Mouse (Mus musculus): ENCODE results near the gene Tnfrsf1b. TPM values are rescaled to one million over a fixed set of nuclear protein-coding genes. Genes with fewer than 3 reads are reported as not detected.

Gene Tnfrsf1b
- polyA plus RNA-seq, 1 experiment from 2014 or later = 2.7 TPM

DNA sequence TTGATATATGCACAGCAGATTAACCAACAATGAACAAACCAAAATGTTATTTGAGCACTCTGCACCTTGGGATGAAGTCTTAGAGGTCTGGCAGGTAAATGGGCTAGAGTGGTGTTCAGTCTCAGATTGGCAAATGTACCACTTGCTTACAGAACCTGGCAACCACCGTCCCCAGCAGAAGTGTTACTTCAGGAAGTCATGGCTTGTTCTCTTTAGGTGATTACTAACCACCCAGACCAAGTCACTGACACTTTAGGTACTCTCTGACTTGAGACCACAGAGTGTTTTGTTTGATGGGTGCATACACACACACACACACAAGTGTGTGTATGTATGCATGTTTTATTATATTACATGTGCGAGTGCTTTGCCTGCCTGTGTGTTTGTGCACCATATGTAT is 31.6 kb upstream of the Tnfrsf1b start:
- Histone ChIP-seq H3K36me3 (ENCODE audit: control insufficient read depth, insufficient read depth, low read length) (no peaks in the 10 kb centered on the region), H3K27ac (replicated peaks; ENCODE audit: low read depth, low read length) (no peak overlapping the region)

DNA sequence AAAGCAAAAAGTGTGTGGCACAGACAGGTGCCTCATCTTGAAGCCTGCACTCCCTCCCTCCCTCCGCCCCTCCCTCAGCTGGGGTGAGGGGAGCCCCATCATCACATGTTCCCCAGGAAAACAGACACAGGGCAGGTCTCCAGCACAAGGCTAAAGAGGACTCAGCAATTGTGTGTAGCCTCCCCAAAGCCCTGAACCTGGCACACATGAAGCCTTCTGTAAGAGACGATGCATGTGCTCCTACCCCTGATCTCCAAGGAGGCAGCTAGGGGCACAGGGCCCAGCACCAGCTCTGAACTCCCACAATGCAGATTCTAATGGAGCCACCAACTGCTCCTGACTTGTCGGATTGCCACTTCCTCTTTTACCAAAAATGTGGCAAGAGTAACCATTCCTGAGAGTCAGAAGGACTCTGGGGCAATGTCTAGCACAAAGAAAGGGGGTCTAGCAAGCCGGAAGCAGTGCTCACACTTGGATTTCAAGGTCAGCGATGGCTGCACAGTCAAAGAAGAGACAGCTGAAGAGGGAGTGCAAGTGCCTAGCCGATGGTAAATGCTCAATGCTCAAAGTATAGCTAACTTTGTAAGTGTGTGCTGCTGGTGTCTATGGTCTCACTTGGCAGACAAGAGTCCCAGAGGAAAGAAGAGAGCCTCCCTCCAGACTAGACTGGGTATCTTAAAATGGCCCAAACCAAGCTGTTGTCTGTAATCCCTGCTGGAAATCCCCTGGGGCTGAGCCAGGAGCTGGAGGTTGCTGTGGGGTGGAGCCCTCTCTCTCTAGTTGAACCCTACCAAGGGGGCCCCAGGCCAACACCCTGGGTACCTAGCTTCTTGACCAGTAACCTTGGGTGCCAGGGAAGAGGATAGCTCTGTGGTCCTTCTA is 29.9 kb upstream of the Tnfrsf1b start:
- Histone ChIP-seq H3K4me2 (ENCODE audit: low read length) (no peak overlapping the region), H3K9me3 (ENCODE audit: control insufficient read depth, low read length) (no peaks in the 10 kb centered on the region), H3K4me3 (replicated peaks; ENCODE audit: low read depth, low read length) (no peak overlapping the region), H3K9ac (replicated peaks; ENCODE audit: low read length) (no peak overlapping the region), H3K4me1 (ENCODE audit: control insufficient read depth, insufficient read depth, low read length) (no peaks in the 10 kb centered on the region), H3K27me3 (ENCODE audit: control insufficient read depth, insufficient read depth, low read length) (no peaks in the 10 kb centered on the region), H3K36me3 (ENCODE audit: control insufficient read depth, insufficient read depth, low read length) (no peaks in the 10 kb centered on the region), H3K27ac (replicated peaks; ENCODE audit: low read depth, low read length) (no peak overlapping the region)
- 83% methylated on average over 6 of the region's 6 CpGs for WGBS
- DNase-seq (no peak), ATAC-seq (ENCODE audit: low FRiP score, low TSS enrichment) (no peak)

More for the DNA sequence above, 31.6 kb upstream of the Tnfrsf1b start:
- H3K4me1 ChIP-seq (ENCODE audit: control insufficient read depth, insufficient read depth, low read length) = no peaks in the 10 kb centered on the region
- no peak overlapping the region for H3K4me2 ChIP-seq (ENCODE audit: low read length)
- H3K9me3 ChIP-seq (ENCODE audit: control insufficient read depth, low read length) = no peaks in the 10 kb centered on the region
- ATAC-seq (ENCODE audit: low FRiP score, low TSS enrichment) = no peak
- H3K4me3 ChIP-seq (replicated peaks; ENCODE audit: low read depth, low read length) = no peak overlapping the region
- 94% methylated on average over 2 of the region's 2 CpGs for WGBS
- DNase-seq = no peak
- no peak overlapping the region for H3K9ac ChIP-seq (replicated peaks; ENCODE audit: low read length)
- H3K27me3 ChIP-seq (ENCODE audit: control insufficient read depth, insufficient read depth, low read length) = no peaks in the 10 kb centered on the region

DNA sequence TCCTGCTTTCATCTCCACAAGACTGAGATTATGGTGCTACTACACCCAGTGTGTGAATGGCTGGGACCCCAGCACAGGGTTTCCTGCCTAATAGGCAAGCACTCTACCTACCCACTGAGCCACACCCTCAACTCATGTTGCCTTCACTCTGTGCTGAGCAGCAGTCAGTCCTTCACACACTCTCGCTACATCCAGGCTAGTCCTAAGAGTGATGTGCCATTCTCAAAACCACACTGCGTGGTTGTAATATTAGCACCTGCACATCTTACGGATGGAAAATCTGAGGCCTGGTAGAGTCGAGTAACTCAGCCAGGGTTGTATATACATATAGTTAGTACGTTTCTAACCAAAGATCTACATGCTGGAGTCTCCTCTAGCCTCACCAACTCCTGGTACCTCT is 28.2 kb upstream of the Tnfrsf1b start:
- H3K9ac ChIP-seq (replicated peaks; ENCODE audit: low read length) = no peak overlapping the region
- H3K36me3 ChIP-seq (ENCODE audit: control insufficient read depth, insufficient read depth, low read length) = no peaks in the 10 kb centered on the region
- no peak overlapping the region for H3K4me2 ChIP-seq (ENCODE audit: low read length)
- no peak for ATAC-seq (ENCODE audit: low FRiP score, low TSS enrichment)
- H3K4me3 ChIP-seq (replicated peaks; ENCODE audit: low read depth, low read length) = no peak overlapping the region
- H3K4me1 ChIP-seq (ENCODE audit: control insufficient read depth, insufficient read depth, low read length) = no peaks in the 10 kb centered on the region
- DNase-seq = no peak
- H3K27me3 ChIP-seq (ENCODE audit: control insufficient read depth, insufficient read depth, low read length) = no peaks in the 10 kb centered on the region
- H3K9me3 ChIP-seq (ENCODE audit: control insufficient read depth, low read length) = no peaks in the 10 kb centered on the region
- no peak overlapping the region for H3K27ac ChIP-seq (replicated peaks; ENCODE audit: low read depth, low read length)
- WGBS = 92% methylated on average over 5 of the region's 5 CpGs

DNA sequence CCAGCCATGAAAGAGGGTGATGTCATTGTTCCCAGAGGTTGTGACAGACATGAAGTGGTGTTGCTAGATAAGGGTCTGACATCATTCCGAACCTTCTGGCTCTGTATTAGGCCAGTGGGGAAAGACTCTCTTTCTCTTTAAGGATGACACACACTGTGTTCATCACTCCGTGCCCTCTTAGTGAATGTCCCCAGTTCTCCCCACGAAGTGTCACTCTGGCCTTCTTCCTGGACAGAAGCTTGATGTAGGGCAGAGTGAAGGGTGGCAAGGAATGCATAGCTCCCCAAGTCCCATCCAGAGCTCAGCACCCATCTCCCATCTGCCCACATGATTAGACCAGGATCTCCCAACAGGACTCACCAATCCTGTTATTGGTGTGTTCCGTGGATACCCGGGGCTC is 27.3 kb upstream of the Tnfrsf1b start:
- H3K4me2 ChIP-seq (ENCODE audit: low read length) = no peak overlapping the region
- H3K4me3 ChIP-seq (replicated peaks; ENCODE audit: low read depth, low read length) = no peak overlapping the region
- H3K27ac ChIP-seq (replicated peaks; ENCODE audit: low read depth, low read length) = no peak overlapping the region
- no peaks in the 10 kb centered on the region for H3K9me3 ChIP-seq (ENCODE audit: control insufficient read depth, low read length)
- H3K9ac ChIP-seq (replicated peaks; ENCODE audit: low read length) = no peak overlapping the region
- 90% methylated on average over 5 of the region's 5 CpGs for WGBS
- ATAC-seq (ENCODE audit: low FRiP score, low TSS enrichment) (no peak), DNase-seq (no peak)
- no peaks in the 10 kb centered on the region for H3K27me3 ChIP-seq (ENCODE audit: control insufficient read depth, insufficient read depth, low read length)
- H3K4me1 ChIP-seq (ENCODE audit: control insufficient read depth, insufficient read depth, low read length) = no peaks in the 10 kb centered on the region
- H3K36me3 ChIP-seq (ENCODE audit: control insufficient read depth, insufficient read depth, low read length) = no peaks in the 10 kb centered on the region

DNA sequence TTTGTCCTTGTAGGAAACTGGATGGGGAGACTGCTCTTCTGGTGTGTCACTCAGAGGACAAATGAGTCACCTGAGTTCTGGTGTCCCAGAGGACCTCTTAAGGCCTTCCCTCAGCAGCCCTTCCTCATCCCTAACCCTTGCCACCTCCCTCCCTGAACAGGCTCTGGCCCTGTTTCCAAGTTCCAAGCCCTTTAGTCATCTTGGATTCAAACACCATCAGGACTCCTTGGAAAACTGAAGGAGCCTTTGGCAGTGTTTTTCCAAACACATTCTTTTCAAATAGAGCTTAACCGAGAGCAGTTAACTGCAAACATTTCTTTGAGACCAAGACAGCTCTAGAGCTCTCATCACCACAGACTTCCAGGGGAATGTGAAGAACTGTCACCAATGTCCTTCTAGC is 26.1 kb upstream of the Tnfrsf1b start:
- no peak overlapping the region for H3K9ac ChIP-seq (replicated peaks; ENCODE audit: low read length)
- no peaks in the 10 kb centered on the region for H3K9me3 ChIP-seq (ENCODE audit: control insufficient read depth, low read length)
- no peak overlapping the region for H3K27ac ChIP-seq (replicated peaks; ENCODE audit: low read depth, low read length)
- no peak for ATAC-seq (ENCODE audit: low FRiP score, low TSS enrichment)
- H3K36me3 ChIP-seq (ENCODE audit: control insufficient read depth, insufficient read depth, low read length) = no peaks in the 10 kb centered on the region
- H3K4me3 ChIP-seq (replicated peaks; ENCODE audit: low read depth, low read length) = no peak overlapping the region
- no peaks in the 10 kb centered on the region for H3K27me3 ChIP-seq (ENCODE audit: control insufficient read depth, insufficient read depth, low read length)
- 85% methylated on average over 1 of the region's 1 CpGs for WGBS
- H3K4me2 ChIP-seq (ENCODE audit: low read length) = no peak overlapping the region
- no peaks in the 10 kb centered on the region for H3K4me1 ChIP-seq (ENCODE audit: control insufficient read depth, insufficient read depth, low read length)
- DNase-seq = no peak

DNA sequence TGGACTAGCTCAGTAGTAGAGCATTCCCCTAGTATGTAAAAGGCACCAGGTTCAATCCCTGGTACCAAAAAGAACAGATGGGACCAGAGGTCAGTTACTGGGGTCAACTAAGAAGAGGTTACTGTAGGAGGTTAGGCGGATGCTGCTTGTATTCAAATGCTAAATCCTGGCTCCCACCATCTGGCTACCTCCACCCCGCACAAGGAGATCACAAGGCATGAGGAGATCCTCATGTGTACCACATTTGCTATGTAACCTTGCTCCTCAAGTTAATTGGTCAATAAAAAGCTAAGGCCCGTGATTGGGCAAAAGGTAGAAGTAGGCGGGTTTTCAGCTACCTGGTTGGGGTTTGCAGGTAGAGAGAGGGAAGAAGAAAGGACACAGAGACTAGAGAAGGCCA is 25.0 kb upstream of the Tnfrsf1b start:
- Histone ChIP-seq H3K27me3 (ENCODE audit: control insufficient read depth, insufficient read depth, low read length) (no peaks in the 10 kb centered on the region), H3K4me3 (replicated peaks; ENCODE audit: low read depth, low read length) (no peak overlapping the region), H3K4me1 (ENCODE audit: control insufficient read depth, insufficient read depth, low read length) (no peaks in the 10 kb centered on the region), H3K4me2 (ENCODE audit: low read length) (no peak overlapping the region), H3K27ac (replicated peaks; ENCODE audit: low read depth, low read length) (no peak overlapping the region), H3K36me3 (ENCODE audit: control insufficient read depth, insufficient read depth, low read length) (no peaks in the 10 kb centered on the region), H3K9me3 (ENCODE audit: control insufficient read depth, low read length) (no peaks in the 10 kb centered on the region), H3K9ac (replicated peaks; ENCODE audit: low read length) (no peak overlapping the region)
- ATAC-seq (ENCODE audit: low FRiP score, low TSS enrichment) (no peak), DNase-seq (no peak)
- WGBS = 79% methylated on average over 4 of the region's 4 CpGs

DNA sequence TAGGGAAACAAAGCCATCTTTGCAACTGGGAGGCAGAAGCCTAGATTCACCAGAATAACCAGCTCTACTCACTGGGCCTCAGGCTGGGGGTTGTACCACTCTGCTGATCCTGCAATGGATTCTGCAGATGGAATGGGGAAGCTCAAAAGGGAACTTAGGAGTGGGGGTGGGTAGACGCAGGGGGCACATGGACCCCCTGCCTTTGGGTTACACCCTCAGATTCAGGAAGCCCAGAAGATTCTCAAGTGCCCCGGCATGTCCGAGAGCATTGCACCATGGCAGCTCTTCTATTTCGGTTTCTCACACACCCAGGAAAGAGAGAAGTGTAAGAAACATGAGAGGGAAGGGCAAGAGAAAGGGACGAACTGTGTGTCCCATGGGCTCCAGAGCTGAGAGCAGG is 23.5 kb upstream of the Tnfrsf1b start:
- no peaks in the 10 kb centered on the region for H3K27me3 ChIP-seq (ENCODE audit: control insufficient read depth, insufficient read depth, low read length)
- H3K4me2 ChIP-seq (ENCODE audit: low read length) = no peak overlapping the region
- no peak overlapping the region for H3K27ac ChIP-seq (replicated peaks; ENCODE audit: low read depth, low read length)
- no peak for ATAC-seq (ENCODE audit: low FRiP score, low TSS enrichment)
- H3K9me3 ChIP-seq (ENCODE audit: control insufficient read depth, low read length) = no peaks in the 10 kb centered on the region
- H3K9ac ChIP-seq (replicated peaks; ENCODE audit: low read length) = no peak overlapping the region
- H3K4me1 ChIP-seq (ENCODE audit: control insufficient read depth, insufficient read depth, low read length) = no peaks in the 10 kb centered on the region
- H3K36me3 ChIP-seq (ENCODE audit: control insufficient read depth, insufficient read depth, low read length) = no peaks in the 10 kb centered on the region
- 88% methylated on average over 5 of the region's 5 CpGs for WGBS
- H3K4me3 ChIP-seq (replicated peaks; ENCODE audit: low read depth, low read length) = no peak overlapping the region
- no peak for DNase-seq

DNA sequence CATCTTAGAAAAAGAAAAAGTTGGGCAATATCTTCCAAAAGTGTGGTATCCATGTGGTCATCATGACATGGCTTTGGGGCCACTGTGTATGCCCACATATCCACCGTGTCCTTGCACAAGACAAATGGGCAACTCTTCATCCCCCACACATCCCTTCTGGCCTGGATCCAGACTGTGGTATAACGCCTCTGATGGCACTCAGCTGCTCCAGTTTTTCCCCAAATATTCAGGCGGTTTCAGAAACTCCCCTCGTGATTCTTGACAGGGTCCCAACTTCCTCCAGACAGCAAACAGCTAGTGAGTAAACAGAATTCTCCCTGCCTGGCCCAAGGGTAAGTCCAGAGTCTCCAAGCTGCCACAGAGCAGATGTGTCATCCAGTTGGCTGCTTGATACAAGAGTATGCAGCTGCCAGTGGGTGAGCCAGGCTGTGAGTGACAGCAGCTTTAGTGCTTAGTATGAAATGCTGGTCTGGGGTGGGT is 21.0 kb upstream of the Tnfrsf1b start:
- WGBS = 86% methylated on average over 4 of the region's 4 CpGs
- DNase-seq (no peak), ATAC-seq (ENCODE audit: low FRiP score, low TSS enrichment) (no peak)
- no peaks in the 10 kb centered on the region for H3K9me3 ChIP-seq (ENCODE audit: control insufficient read depth, low read length)
- H3K4me3 ChIP-seq (replicated peaks; ENCODE audit: low read depth, low read length) = no peak overlapping the region
- no peaks in the 10 kb centered on the region for H3K27me3 ChIP-seq (ENCODE audit: control insufficient read depth, insufficient read depth, low read length)
- no peaks in the 10 kb centered on the region for H3K36me3 ChIP-seq (ENCODE audit: control insufficient read depth, insufficient read depth, low read length)
- H3K4me1 ChIP-seq (ENCODE audit: control insufficient read depth, insufficient read depth, low read length) = no peaks in the 10 kb centered on the region
- no peak overlapping the region for H3K27ac ChIP-seq (replicated peaks; ENCODE audit: low read depth, low read length)
- no peak overlapping the region for H3K4me2 ChIP-seq (ENCODE audit: low read length)
- H3K9ac ChIP-seq (replicated peaks; ENCODE audit: low read length) = no peak overlapping the region

DNA sequence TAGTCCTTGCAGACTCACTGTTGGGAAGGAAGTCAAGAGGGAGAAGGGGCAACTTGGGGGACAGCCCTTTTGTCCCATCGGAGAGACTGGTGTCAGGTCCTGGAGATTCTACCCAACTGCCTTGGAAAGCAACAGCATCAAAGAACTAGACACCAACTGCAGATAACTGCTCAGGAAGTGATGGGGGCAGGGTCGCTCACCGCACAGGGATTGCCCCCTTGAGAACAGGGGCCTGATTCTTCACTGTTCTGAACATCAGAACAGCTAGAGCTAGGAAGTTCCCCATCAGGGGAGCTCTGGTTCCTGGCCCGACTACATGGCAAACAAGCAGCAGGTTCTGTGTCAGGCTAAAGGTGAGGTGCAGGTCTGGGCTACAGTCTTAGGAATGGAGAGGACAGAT is 19.8 kb upstream of the Tnfrsf1b start:
- H3K4me1 ChIP-seq (ENCODE audit: control insufficient read depth, insufficient read depth, low read length) = no peaks in the 10 kb centered on the region
- H3K9ac ChIP-seq (replicated peaks; ENCODE audit: low read length) = no peak overlapping the region
- no peak for ATAC-seq (ENCODE audit: low FRiP score, low TSS enrichment)
- H3K27me3 ChIP-seq (ENCODE audit: control insufficient read depth, insufficient read depth, low read length) = no peaks in the 10 kb centered on the region
- 93% methylated on average over 4 of the region's 4 CpGs for WGBS
- DNase-seq = no peak
- no peak overlapping the region for H3K27ac ChIP-seq (replicated peaks; ENCODE audit: low read depth, low read length)
- no peak overlapping the region for H3K4me3 ChIP-seq (replicated peaks; ENCODE audit: low read depth, low read length)
- no peaks in the 10 kb centered on the region for H3K9me3 ChIP-seq (ENCODE audit: control insufficient read depth, low read length)
- H3K4me2 ChIP-seq (ENCODE audit: low read length) = no peak overlapping the region
- H3K36me3 ChIP-seq (ENCODE audit: control insufficient read depth, insufficient read depth, low read length) = no peaks in the 10 kb centered on the region

Data from midbrain, embryonic 14.5 days (tissue).